Mouse (Mus musculus) heart, postnatal 25 days (tissue): ENCODE measurements around the gene R3hdm2. TPM values are rescaled to one million over a fixed set of nuclear protein-coding genes. Genes with fewer than 3 reads are reported as not detected.

Source experiments
- DNase-seq: peaks from one replicate; pipeline ENCODE4 v3.0.0; 2022; ENCODE audit warnings: low spot score
- intact Hi-C: fragments of 180-260 bp; cut with DNase I; formaldehyde crosslinking; loops from one replicate; pipeline ENCODE4 v1.15.1; 2025
- total RNA-seq, 2 experiments: library from RNA; stranded (reverse); gene quantifications; 2 replicates each; pipeline ENCODE4 v1.2.3; 2021

R3hdm2 gene
- total RNA-seq, 2 experiments from 2014 or later: 145 to 159 TPM

GRCm38 (mm10) chr10:127352187-127352586, 27.9 kb upstream of the R3hdm2 start:
- no peak for DNase-seq
- intact Hi-C loops: loop anchor here (5.0 kb wide), 1 partner anchor 85 kb away; no protein-coding TSS in a partner anchor

- no peak for DNase-seq
- intact Hi-C loops: loop anchor here (5.0 kb wide), 1 partner anchor 85 kb away; no protein-coding TSS in a partner anchor
Observed at GRCm38 (mm10) chr10:127352766-127353165, 27.4 kb upstream of the R3hdm2 start.

GRCm38 (mm10) chr10:127353909-127354895, 25.9 kb upstream of the R3hdm2 start, which contains the start of gene Inhbe:
Gene Inhbe (minus strand): TSS chr10:127354411.
- DNase-seq: no peak
- intact Hi-C loops: loop anchor here (5.0 kb wide), 1 partner anchor 83 kb away; no protein-coding TSS in a partner anchor

- DNase-seq: no peak
- intact Hi-C loops: no loop called here
Observed at GRCm38 (mm10) chr10:127355336-127355735, 24.8 kb upstream of the R3hdm2 start.

- intact Hi-C loops: no loop called here
- DNase-seq: no peak
Observed at GRCm38 (mm10) chr10:127360714-127361113, 19.4 kb upstream of the R3hdm2 start.

- intact Hi-C loops: no loop called here
Observed at GRCm38 (mm10) chr10:127367116-127367515, 13.0 kb upstream of the R3hdm2 start.

GRCm38 (mm10) chr10:127368273-127368672, 11.9 kb upstream of the R3hdm2 start:
- intact Hi-C loops: no loop called here
- DNase-seq: no peak

More at GRCm38 (mm10) chr10:127367116-127367515, 13.0 kb upstream of the R3hdm2 start:
- DNase-seq: no peak

GRCm38 (mm10) chr10:127369834-127370820, 10.0 kb upstream of the R3hdm2 start, which contains the start of gene Inhbc:
Gene Inhbc (minus strand): TSS chr10:127370431.
- intact Hi-C loops: no loop called here
- DNase-seq: no peak

- no peak for DNase-seq
- intact Hi-C loops: no loop called here
Observed at GRCm38 (mm10) chr10:127371023-127371422, 9.1 kb upstream of the R3hdm2 start.

GRCm38 (mm10) chr10:127377700-127378099, 2.4 kb upstream of the R3hdm2 start:
- no peak for DNase-seq

GRCm38 (mm10) chr10:127379654-127380053, 473 bp upstream of the R3hdm2 start:
- intact Hi-C loops: loop anchor here (5.0 kb wide), 1 partner anchor 43 kb away; no protein-coding TSS in a partner anchor
- DNase-seq: no peak

More at GRCm38 (mm10) chr10:127377700-127378099, 2.4 kb upstream of the R3hdm2 start:
- intact Hi-C loops: no loop called here

GRCm38 (mm10) chr10:127380767-127381742, 928 bp downstream of the R3hdm2 start:
- DNase-seq: peak; percentile 37
- intact Hi-C loops: loop anchor here (5.0 kb wide), 1 partner anchor 41 kb away; no protein-coding TSS in a partner anchor

- intact Hi-C loops: loop anchor here (5.0 kb wide), 1 partner anchor 41 kb away; no protein-coding TSS in a partner anchor
- no peak for DNase-seq
Observed at GRCm38 (mm10) chr10:127381743-127382134, 1.6 kb downstream of the R3hdm2 start.

- DNase-seq: no peak
- intact Hi-C loops: no loop called here
Observed at GRCm38 (mm10) chr10:127391774-127392173, 11.6 kb downstream of the R3hdm2 start.

GRCm38 (mm10) chr10:127404701-127405100, 24.6 kb downstream of the R3hdm2 start:
- intact Hi-C loops: no loop called here
- no peak for DNase-seq

- no peak for DNase-seq
- intact Hi-C loops: no loop called here
Observed at GRCm38 (mm10) chr10:127407391-127407790, 27.3 kb downstream of the R3hdm2 start.

GRCm38 (mm10) chr10:127412101-127412500, 32.0 kb downstream of the R3hdm2 start:
- intact Hi-C loops: no loop called here
- DNase-seq: no peak

GRCm38 (mm10) chr10:127412776-127413175, 32.6 kb downstream of the R3hdm2 start:
- DNase-seq: no peak
- intact Hi-C loops: no loop called here
